18 mouse cellular contexts compared by ENCODE assay signal in the genomic region with DNA sequence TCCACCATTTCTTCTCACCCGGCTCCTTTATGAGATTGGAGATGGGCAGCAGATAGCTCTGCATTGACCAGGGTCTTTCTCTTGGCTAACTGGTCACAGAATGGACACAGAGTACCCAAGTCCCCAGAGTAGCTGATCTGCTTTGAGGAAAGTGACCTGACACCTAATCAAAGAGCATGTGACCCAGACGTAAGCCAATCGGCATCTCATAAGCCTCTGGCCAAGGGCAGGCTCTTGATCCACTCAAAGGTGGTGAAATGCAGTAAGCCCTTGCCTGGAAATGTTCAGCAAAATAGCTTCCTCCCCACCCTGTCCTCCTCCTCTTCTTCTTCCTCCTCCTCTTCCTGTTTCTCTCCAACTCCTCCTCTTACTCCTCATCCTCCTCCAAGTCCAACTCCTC.
"Had no signal": no experiment of that assay in that cellular context is flagged by ENCODE, and none has a peak within 500 bp of the region (broad histone marks: within the 10 kb centered on the region; RNA-seq: fewer than 3 reads in every experiment).

No protein-coding gene starts in this region.

- H3K4me2 ChIP-seq: liver, embryonic 13.5 days; liver, embryonic 15.5 days; lung, embryonic 14.5 days; midbrain, embryonic 11.5 days; midbrain, embryonic 13.5 days; midbrain, embryonic 15.5 days; neural tube, embryonic 13.5 days; neural tube, embryonic 15.5 days had no signal

- H3K36me3 ChIP-seq: liver, embryonic 13.5 days; liver, embryonic 15.5 days; midbrain, embryonic 13.5 days; midbrain, embryonic 15.5 days; neural tube, embryonic 13.5 days; neural tube, embryonic 15.5 days had no signal

- H3K27me3 ChIP-seq: liver, embryonic 13.5 days; liver, embryonic 15.5 days; midbrain, embryonic 13.5 days; midbrain, embryonic 15.5 days; neural tube, embryonic 13.5 days; neural tube, embryonic 15.5 days had no signal

- DNase-seq: liver, embryonic 13.5 days; liver, postnatal 0 days; lung, embryonic 14.5 days; retina, postnatal 1 day; right cerebral cortex, adult 18-20 months; right cerebral cortex, postnatal 25 days; right cerebral cortex, postnatal 4 days; spleen, adult 18-20 months; thymus, adult 18-20 months; thymus, postnatal 25 days; thymus, postnatal 4 days had no signal

- H3K4me3 ChIP-seq: liver, embryonic 13.5 days; liver, embryonic 15.5 days; megakaryocyte, embryonic 14.5 days; midbrain, embryonic 13.5 days; midbrain, embryonic 15.5 days; neural tube, embryonic 13.5 days; neural tube, embryonic 15.5 days had no signal
